Mouse (Mus musculus): ENCODE data around the gene Trip6.

DNA sequence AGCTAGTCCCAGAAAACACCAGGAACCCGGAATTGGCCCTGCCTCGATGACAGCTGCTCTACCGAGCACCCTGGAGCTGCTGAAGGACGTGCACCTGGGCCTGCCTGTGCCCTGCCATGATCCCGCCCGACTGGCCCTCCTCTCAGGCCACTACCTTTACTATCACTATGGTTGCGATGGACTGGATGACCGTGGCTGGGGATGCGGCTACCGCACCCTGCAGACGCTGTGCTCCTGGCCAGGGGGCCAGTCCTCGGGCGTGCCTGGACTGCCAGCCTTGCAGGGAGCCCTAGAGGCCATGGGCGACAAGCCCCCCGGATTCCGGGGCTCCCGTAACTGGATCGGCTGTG, 19.5 kb downstream of the Trip6 start:
- TF ChIP-seq CTCF (IDR thresholded peaks at IDR 0.05; ENCODE audit: extremely low read depth, insufficient read depth, low read length) (no peak), POLR2A (IDR thresholded peaks at IDR 0.05; ENCODE audit: extremely low read depth, insufficient read depth, low read length) (no peak)
